Mouse (Mus musculus) hindlimb bud, embryonic 11.5 days (tissue): ENCODE data around the gene Atf6.

Experiments used
- DNase-seq: peaks from one replicate; pipeline ENCODE4 v3.0.0-alpha.2; 2012; ENCODE audit warnings: low read depth, low spot score; ENCODE audit errors: extremely low spot score

Atf6 gene

GRCm38 (mm10) chr1:170665200-170665599 is 202.4 kb downstream of the Atf6 start:
- no peak for DNase-seq

DNA sequence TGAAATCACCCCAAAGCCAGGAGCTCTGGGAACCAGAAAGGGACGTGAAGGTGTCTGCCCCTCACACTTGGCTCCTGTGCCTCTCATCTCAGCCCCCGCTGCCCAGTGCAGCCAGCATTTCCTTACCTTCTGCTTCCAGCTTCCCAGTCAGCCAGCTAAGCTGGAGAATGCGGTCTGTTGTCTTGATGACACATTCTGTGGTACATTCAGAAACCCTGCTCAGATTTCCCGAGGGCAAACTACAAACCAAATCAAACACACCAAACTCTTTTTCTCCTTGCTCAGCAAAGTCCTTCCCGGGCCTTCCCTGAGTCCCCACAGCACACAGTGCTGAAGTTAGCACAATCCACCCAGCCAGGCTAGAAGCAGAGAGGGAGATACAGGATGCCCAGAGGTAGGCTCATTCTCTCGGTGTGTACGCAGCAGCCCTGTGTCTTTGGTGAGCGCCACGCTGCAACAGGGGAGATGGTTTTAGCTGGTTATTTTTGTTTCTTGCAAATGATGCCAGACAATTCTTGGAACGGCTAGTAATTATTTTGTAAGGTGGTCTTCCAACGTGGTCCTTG is 202.9 kb downstream of the Atf6 start:
- DNase-seq: no peak

DNA sequence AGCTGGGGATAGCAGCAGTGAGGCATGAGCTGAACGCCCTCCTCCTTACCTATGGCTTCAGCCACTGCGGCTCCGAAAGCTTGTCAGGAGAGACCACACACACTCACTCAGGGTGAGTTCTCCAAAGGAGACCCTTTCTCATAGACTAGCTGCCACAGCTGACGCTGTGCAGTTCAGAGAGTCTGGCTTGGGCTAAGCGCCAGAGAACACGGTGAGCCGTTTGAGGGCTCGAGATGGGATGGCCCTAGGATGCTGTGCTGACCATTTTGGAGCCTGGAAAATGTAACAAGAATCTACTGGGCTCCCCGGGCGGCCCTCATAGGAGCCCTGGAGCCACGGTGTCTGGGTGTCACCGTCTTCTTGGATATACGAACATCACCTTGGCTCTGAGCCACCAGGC is 208.3 kb downstream of the Atf6 start:
- no peak for DNase-seq

DNA sequence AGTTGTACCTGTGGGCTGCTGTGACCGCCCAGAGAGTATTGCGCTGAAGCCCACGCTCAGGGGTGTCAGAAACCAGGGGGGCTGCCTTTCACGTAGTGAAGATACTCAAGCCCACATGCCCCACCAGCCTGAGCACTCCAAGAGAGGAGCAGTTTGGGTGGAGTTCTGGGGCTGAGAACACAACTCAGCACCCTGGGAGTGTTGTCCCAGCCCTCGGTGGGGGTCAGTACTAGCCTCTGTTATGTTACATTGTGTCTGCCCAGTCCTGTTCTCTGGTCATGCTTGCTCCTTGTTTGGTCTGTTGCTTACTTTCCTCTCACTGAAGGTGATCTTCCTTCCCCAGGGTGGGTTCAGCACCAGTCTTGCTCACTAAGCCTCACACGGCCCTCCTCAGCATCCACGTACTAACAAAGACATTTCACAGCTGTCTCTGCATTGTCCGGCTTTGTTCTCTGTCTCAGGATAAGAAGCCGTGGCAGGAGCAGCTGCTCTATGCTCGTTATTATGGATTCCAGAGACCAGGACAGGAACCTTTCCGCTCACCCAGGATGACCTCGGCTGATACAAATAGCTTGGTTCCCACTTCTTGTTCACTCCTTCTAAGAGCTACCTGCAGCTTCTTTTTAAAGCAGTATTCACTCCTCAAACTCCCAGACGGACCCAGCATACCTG is 209.8 kb downstream of the Atf6 start:
- no peak for DNase-seq

DNA sequence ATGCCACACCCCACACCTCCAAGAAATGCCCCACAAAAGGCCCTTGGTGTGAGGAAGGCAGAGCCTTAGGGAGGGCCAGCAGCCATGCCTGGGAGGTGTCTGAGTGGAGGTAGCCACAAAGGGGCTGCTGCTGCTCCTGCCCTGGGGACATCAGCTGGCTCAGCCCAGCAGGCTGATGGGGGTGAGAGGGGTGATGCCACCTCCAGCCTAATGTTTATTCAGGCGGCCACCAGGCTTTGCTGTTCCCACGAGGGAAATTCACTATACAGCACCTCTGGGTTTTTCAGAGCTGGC is 210.4 kb downstream of the Atf6 start:
- DNase-seq: no peak

DNA sequence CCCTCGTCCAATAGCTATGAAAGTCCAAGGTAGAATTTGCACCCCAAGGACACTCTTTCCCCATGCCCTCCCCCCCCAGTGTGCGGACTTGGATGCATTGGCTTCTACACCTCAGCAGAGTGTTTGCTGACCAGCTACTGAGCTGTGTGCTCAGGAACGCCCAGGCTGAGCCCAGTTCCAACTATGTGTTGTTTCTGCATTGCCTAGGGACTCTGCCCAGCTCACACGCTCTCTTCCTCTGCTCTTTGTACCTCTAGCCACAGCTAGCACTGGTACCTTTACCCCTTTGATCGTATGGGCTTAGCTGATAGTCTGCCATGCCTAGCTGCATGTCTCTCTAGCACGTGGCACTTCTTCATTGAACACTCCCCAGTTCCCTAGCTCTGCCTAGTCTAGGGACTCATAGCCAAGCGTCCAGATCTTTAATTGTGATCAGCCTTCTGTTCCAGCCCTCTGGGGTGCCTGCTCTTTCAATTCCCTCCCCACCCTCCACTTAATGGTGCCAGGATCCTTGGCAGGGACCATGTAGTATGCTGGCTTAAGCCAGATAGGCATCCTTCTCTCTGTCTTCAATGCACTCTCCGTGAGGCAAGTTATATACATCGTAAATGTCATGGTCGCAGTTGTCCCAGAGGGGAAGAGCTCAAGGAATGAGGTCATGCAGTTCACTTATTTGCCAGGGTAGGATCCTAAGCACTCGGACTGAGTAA is 210.9 kb downstream of the Atf6 start:
- no peak for DNase-seq

DNA sequence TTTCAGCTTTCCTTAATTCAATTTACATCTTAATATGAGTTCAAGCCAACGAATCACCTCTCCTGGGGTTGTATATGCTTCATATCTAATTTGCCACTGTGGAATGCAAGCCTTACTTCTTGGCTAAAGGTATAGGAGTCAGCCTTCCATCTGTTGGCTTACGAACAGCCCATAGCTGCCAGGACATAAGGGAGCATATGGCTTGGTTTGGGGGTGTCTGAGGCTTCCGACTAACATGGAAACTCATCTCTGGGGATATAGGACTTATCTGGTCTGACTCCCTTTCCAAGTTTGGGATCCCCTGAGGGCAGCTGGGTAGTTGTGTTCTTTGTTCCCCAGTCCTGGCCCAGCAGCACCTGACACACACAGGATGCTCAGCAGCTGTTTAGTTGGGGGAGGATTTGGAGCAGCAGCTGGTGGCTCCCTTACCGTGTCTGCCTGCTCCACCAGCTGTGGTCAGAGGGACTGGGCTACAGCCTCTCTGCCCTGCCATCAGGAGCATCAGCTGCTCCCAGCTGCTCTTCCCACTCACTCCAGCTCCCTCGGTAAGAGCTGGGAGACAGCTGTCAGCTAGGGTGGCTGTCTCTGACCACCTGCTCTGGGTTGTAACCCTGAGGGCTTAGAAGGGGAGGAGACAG is 212.2 kb downstream of the Atf6 start:
- no peak for DNase-seq
